Mouse (Mus musculus): Measurements from ENCODE around the gene Pla2g10. TPM values are rescaled to one million over a fixed set of nuclear protein-coding genes. Genes with fewer than 3 reads are reported as not detected.
"Not testable (repeated sequence)": the region's sequence is repeated elsewhere in the genome, so short reads cannot be mapped to it uniquely, and the experiment has no call there.

Pla2g10 gene
- polyA plus RNA-seq, 1 experiment from 2014 or later, result 0.53 TPM

- ATAC-seq (replicated peaks; ENCODE audit: low FRiP score), result no peak
- no peaks in the 10 kb centered on the region for H3K27me3 ChIP-seq
- H3K9ac ChIP-seq, result no peak overlapping the region
- no peak overlapping the region for H3K4me2 ChIP-seq
- no peak overlapping the region for H3K4me3 ChIP-seq (replicated peaks)
- H3K4me1 ChIP-seq, result peaks cover 3% of the 10 kb centered on the region
- H3K27ac ChIP-seq, result no peak overlapping the region
- 64% methylated on average over 3 of the region's 3 CpGs for WGBS
- no peaks in the 10 kb centered on the region for H3K36me3 ChIP-seq
- H3K9me3 ChIP-seq (replicated peaks), result no peaks in the 10 kb centered on the region
Measured at GRCm38 (mm10) chr16:13749981-13750380, 19.2 kb upstream of the Pla2g10 start.

- Histone ChIP-seq H3K4me2 (no peak overlapping the region), H3K9ac (no peak overlapping the region), H3K9me3 (replicated peaks) (no peaks in the 10 kb centered on the region), H3K4me1 (no peaks in the 10 kb centered on the region), H3K4me3 (replicated peaks) (no peak overlapping the region), H3K27ac (no peak overlapping the region), H3K27me3 (no peaks in the 10 kb centered on the region), H3K36me3 (no peaks in the 10 kb centered on the region)
- ATAC-seq (replicated peaks; ENCODE audit: low FRiP score), result no peak
- 64% methylated on average over 5 of the region's 5 CpGs for WGBS
Measured at GRCm38 (mm10) chr16:13749306-13749705, 18.5 kb upstream of the Pla2g10 start.

- H3K4me3 ChIP-seq (replicated peaks); H3K27ac ChIP-seq; H3K9ac ChIP-seq; H3K4me1 ChIP-seq; H3K9me3 ChIP-seq (replicated peaks); H3K27me3 ChIP-seq; ATAC-seq (replicated peaks; ENCODE audit: low FRiP score); H3K4me2 ChIP-seq; H3K36me3 ChIP-seq: not testable (repeated sequence)
- 20% methylated on average over 10 of the region's 10 CpGs for WGBS
Measured at GRCm38 (mm10) chr16:13748813-13749212, 18.0 kb upstream of the Pla2g10 start.

- Histone ChIP-seq H3K9ac (no peak overlapping the region), H3K4me1 (no peaks in the 10 kb centered on the region), H3K36me3 (no peaks in the 10 kb centered on the region), H3K27ac (no peak overlapping the region), H3K4me3 (replicated peaks) (no peak overlapping the region), H3K9me3 (replicated peaks) (no peaks in the 10 kb centered on the region), H3K4me2 (no peak overlapping the region), H3K27me3 (no peaks in the 10 kb centered on the region)
- ATAC-seq (replicated peaks; ENCODE audit: low FRiP score), result no peak
- 67% methylated on average over 3 of the region's 3 CpGs for WGBS
Measured at GRCm38 (mm10) chr16:13748124-13748523, 17.3 kb upstream of the Pla2g10 start.

- H3K36me3 ChIP-seq, result no peaks in the 10 kb centered on the region
- no peak overlapping the region for H3K27ac ChIP-seq
- H3K4me1 ChIP-seq, result no peaks in the 10 kb centered on the region
- no peaks in the 10 kb centered on the region for H3K27me3 ChIP-seq
- no peaks in the 10 kb centered on the region for H3K9me3 ChIP-seq (replicated peaks)
- H3K4me2 ChIP-seq, result no peak overlapping the region
- 93% methylated on average over 8 of the region's 8 CpGs for WGBS
- ATAC-seq (replicated peaks; ENCODE audit: low FRiP score), result no peak
- no peak overlapping the region for H3K4me3 ChIP-seq (replicated peaks)
- H3K9ac ChIP-seq, result no peak overlapping the region
Measured at GRCm38 (mm10) chr16:13747708-13748107, 16.9 kb upstream of the Pla2g10 start.

- Histone ChIP-seq H3K4me3 (replicated peaks) (no peak overlapping the region), H3K27me3 (no peaks in the 10 kb centered on the region), H3K36me3 (no peaks in the 10 kb centered on the region), H3K27ac (no peak overlapping the region), H3K4me2 (no peak overlapping the region), H3K9ac (no peak overlapping the region), H3K4me1 (no peaks in the 10 kb centered on the region), H3K9me3 (replicated peaks) (no peaks in the 10 kb centered on the region)
- no peak for ATAC-seq (replicated peaks; ENCODE audit: low FRiP score)
- WGBS, result 61% methylated on average over 2 of the region's 2 CpGs
Measured at GRCm38 (mm10) chr16:13740844-13741243, 10.1 kb upstream of the Pla2g10 start.

- H3K36me3 ChIP-seq; H3K9me3 ChIP-seq (replicated peaks); H3K4me3 ChIP-seq (replicated peaks); H3K4me1 ChIP-seq; H3K9ac ChIP-seq; H3K27me3 ChIP-seq; ATAC-seq (replicated peaks; ENCODE audit: low FRiP score); H3K27ac ChIP-seq; H3K4me2 ChIP-seq: not testable (repeated sequence)
- 79% methylated on average over 4 of the region's 4 CpGs for WGBS
Measured at GRCm38 (mm10) chr16:13739044-13739443, 8.3 kb upstream of the Pla2g10 start.

GRCm38 (mm10) chr16:13735977-13736376, 5.2 kb upstream of the Pla2g10 start:
- Histone ChIP-seq H3K9me3 (replicated peaks) (no peaks in the 10 kb centered on the region), H3K9ac (no peak overlapping the region), H3K4me1 (peaks cover under 1% of the 10 kb centered on the region), H3K27me3 (0 out of 2 replicates have a peak, but pooled peaks cover 4% of the 10 kb centered on the region), H3K36me3 (no peaks in the 10 kb centered on the region), H3K27ac (no peak overlapping the region), H3K4me2 (no peak overlapping the region), H3K4me3 (replicated peaks) (no peak overlapping the region)
- peak; percentile 52; the same call in 1 of the 2 replicates for ATAC-seq (replicated peaks; ENCODE audit: low FRiP score)
- 54% methylated on average over 8 of the region's 8 CpGs for WGBS

GRCm38 (mm10) chr16:13733518-13734137, 2.8 kb upstream of the Pla2g10 start:
- H3K9ac ChIP-seq, result no peak overlapping the region
- 0 out of 2 replicates have a peak, but pooled peaks cover 4% of the 10 kb centered on the region for H3K27me3 ChIP-seq
- peaks cover 8% of the 10 kb centered on the region for H3K4me1 ChIP-seq
- no peaks in the 10 kb centered on the region for H3K9me3 ChIP-seq (replicated peaks)
- 22% methylated on average over 9 of the region's 9 CpGs for WGBS
- no peaks in the 10 kb centered on the region for H3K36me3 ChIP-seq
- no peak overlapping the region for H3K27ac ChIP-seq
- H3K4me3 ChIP-seq (replicated peaks), result no peak overlapping the region
- H3K4me2 ChIP-seq, result no peak overlapping the region
- no peak for ATAC-seq (replicated peaks; ENCODE audit: low FRiP score)

GRCm38 (mm10) chr16:13732786-13733185, 2.0 kb upstream of the Pla2g10 start:
- 80% methylated on average over 3 of the region's 3 CpGs for WGBS
- no peak for ATAC-seq (replicated peaks; ENCODE audit: low FRiP score)

GRCm38 (mm10) chr16:13729428-13729827, 1.4 kb downstream of the Pla2g10 start:
- Histone ChIP-seq H3K9ac (no peak overlapping the region), H3K27ac (no peak overlapping the region), H3K4me3 (replicated peaks) (no peak overlapping the region), H3K4me1 (peaks cover 8% of the 10 kb centered on the region), H3K9me3 (replicated peaks) (no peaks in the 10 kb centered on the region), H3K36me3 (no peaks in the 10 kb centered on the region), H3K27me3 (0 out of 2 replicates have a peak, but pooled peaks cover 4% of the 10 kb centered on the region), H3K4me2 (no peak overlapping the region)
- no peak for ATAC-seq (replicated peaks; ENCODE audit: low FRiP score)
- WGBS, result 80% methylated on average over 4 of the region's 4 CpGs

More at GRCm38 (mm10) chr16:13732786-13733185, 2.0 kb upstream of the Pla2g10 start:
- Histone ChIP-seq H3K9me3 (replicated peaks) (no peaks in the 10 kb centered on the region), H3K4me2 (no peak overlapping the region), H3K27me3 (0 out of 2 replicates have a peak, but pooled peaks cover 4% of the 10 kb centered on the region), H3K4me1 (peaks cover 8% of the 10 kb centered on the region), H3K27ac (no peak overlapping the region), H3K9ac (no peak overlapping the region), H3K4me3 (replicated peaks) (no peak overlapping the region), H3K36me3 (no peaks in the 10 kb centered on the region)

- H3K9ac ChIP-seq, result no peak overlapping the region
- 87% methylated on average over 5 of the region's 5 CpGs for WGBS
- H3K4me2 ChIP-seq, result no peak overlapping the region
- ATAC-seq (replicated peaks; ENCODE audit: low FRiP score), result no peak
- H3K36me3 ChIP-seq, result no peaks in the 10 kb centered on the region
- H3K4me1 ChIP-seq, result peaks cover 8% of the 10 kb centered on the region
- no peaks in the 10 kb centered on the region for H3K9me3 ChIP-seq (replicated peaks)
- no peak overlapping the region for H3K27ac ChIP-seq
- 0 out of 2 replicates have a peak, but pooled peaks cover 4% of the 10 kb centered on the region for H3K27me3 ChIP-seq
- H3K4me3 ChIP-seq (replicated peaks), result no peak overlapping the region
Measured at GRCm38 (mm10) chr16:13727811-13728335, 2.9 kb downstream of the Pla2g10 start.

GRCm38 (mm10) chr16:13722937-13723336, 7.8 kb downstream of the Pla2g10 start:
- H3K4me2 ChIP-seq, result no peak overlapping the region
- 33% methylated on average over 10 of the region's 10 CpGs for WGBS

More at GRCm38 (mm10) chr16:13722937-13723336, 7.8 kb downstream of the Pla2g10 start:
- Histone ChIP-seq H3K4me3 (replicated peaks) (no peak overlapping the region), H3K9ac (no peak overlapping the region), H3K9me3 (replicated peaks) (no peaks in the 10 kb centered on the region), H3K27ac (no peak overlapping the region), H3K36me3 (no peaks in the 10 kb centered on the region), H3K27me3 (no peaks in the 10 kb centered on the region), H3K4me1 (no peaks in the 10 kb centered on the region)
- ATAC-seq (replicated peaks; ENCODE audit: low FRiP score), result no peak

Measured in kidney, embryonic 15.5 days (tissue).